Comparison of ENCODE assay signal across 1 mouse cellular context in the genomic region with DNA sequence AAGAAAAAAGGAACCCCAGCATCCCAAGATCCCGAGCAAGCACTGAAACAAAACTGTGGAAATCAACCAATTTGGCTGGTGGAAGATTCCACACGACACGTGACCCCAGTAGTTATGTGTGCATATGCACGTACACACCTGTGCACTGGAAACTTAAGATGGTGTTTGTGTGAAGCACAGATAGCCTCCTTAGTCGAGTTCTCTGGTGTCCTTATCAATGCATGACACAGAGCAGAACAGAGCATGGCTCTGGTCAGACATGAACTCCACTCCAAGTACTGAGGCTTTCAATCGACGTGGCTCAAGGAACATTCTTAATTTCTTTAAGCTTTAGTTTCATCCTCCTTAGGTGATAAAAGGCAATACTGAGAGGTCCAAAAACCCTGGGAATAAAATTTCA.
TF ChIP-seq lines count a peak whose summit lies in the region.

No protein-coding gene starts in this region.

TF ChIP-seq in MEL, 35 proteins besides CTCF, POLR2A, EP300 and RAD21:
- TF ChIP-seq HCFC1 (IDR thresholded peaks at IDR 0.05; ENCODE audit: low read depth, low read length) (no peak), GATA1 (IDR thresholded peaks at IDR 0.05; ENCODE audit: low read depth, low read length) (peak; percentile 57), KAT2A (conservative IDR thresholded peaks at IDR 0.05; ENCODE audit: low read depth, low read length) (no peak), ZKSCAN1 (IDR thresholded peaks at IDR 0.05; ENCODE audit: low read depth, low read length) (no peak), RCOR1 (IDR thresholded peaks at IDR 0.05; ENCODE audit: low read depth, low read length) (no peak), CHD1 (IDR thresholded peaks at IDR 0.05; ENCODE audit: low read depth, low read length) (no peak), TCF12 (IDR thresholded peaks at IDR 0.05; ENCODE audit: low read depth, low read length) (peak; percentile 75), TAL1 (IDR thresholded peaks at IDR 0.05; ENCODE audit: low read length) (peak; percentile 48), ETS1 (IDR thresholded peaks at IDR 0.05; ENCODE audit: low read depth, low read length) (peak; percentile 32; the same call in 1 of the 2 replicates), NELFE (IDR thresholded peaks at IDR 0.05; ENCODE audit: low read depth, low read length) (no peak)
